Mouse (Mus musculus) stomach, embryonic 15.5 days (tissue): ENCODE measurements around the gene Ttc3. TPM values are rescaled to one million over a fixed set of nuclear protein-coding genes. Genes with fewer than 3 reads are reported as not detected.
A peak's percentile ranks its signal among the peaks of the same experiment; 100 is the strongest.

Experiments used
- ATAC-seq: fragments of 200-750 bp; cut with Nextera tagmentation; 2 replicates; pipeline ENCODE4 v1.8.0; 2017; ENCODE audit warnings: low read depth, moderate number of reproducible peaks, moderate TSS enrichment; ENCODE audit not compliant: insufficient read depth, low FRiP score
- H3K27ac ChIP-seq: fragments of 300-500 bp; sonication (generic); 2 replicates; pipeline ENCODE4 v1.5.1; 2015; ENCODE audit warnings: mild to moderate bottlenecking, inconsistent platforms
- H3K27me3 ChIP-seq: fragments of 300-500 bp; sonication (generic); replicated peaks from 2 replicates; pipeline ENCODE4 v1.6.1; 2015; ENCODE audit warnings: inconsistent platforms
- H3K36me3 ChIP-seq: fragments of 300-500 bp; sonication (generic); 2 replicates; pipeline ENCODE4 v1.6.1; 2015; ENCODE audit warnings: inconsistent platforms
- H3K4me1 ChIP-seq: fragments of 300-500 bp; sonication (generic); 2 replicates; pipeline ENCODE4 v1.6.1; 2015; ENCODE audit warnings: inconsistent platforms
- H3K4me2 ChIP-seq: fragments of 300-500 bp; sonication (generic); 2 replicates; pipeline ENCODE4 v1.6.1; 2015; ENCODE audit warnings: mild to moderate bottlenecking, inconsistent platforms
- H3K4me3 ChIP-seq: fragments of 300-500 bp; sonication (generic); replicated peaks from 2 replicates; pipeline ENCODE4 v1.5.1; 2015; ENCODE audit warnings: inconsistent platforms
- H3K9ac ChIP-seq: fragments of 300-500 bp; sonication (generic); 2 replicates; pipeline ENCODE4 v1.6.1; 2015; ENCODE audit warnings: inconsistent platforms
- H3K9me3 ChIP-seq: fragments of 300-500 bp; sonication (generic); 2 replicates; pipeline ENCODE4 v1.6.1; 2016; ENCODE audit warnings: inconsistent platforms
- WGBS: fragments of 180-500 bp; shearing (Covaris S2); methylation state at CpG from one replicate; pipeline ENCODE4 v1.1.7; 2015; 5-methylcytosine and 5-hydroxymethylcytosine counted together
- polyA plus RNA-seq: library from polyadenylated mRNA; unstranded; fragments of >200 nt; fragmentation: Nextera tagmentation; extraction: Ambion mirVana; gene quantifications from 2 replicates; pipeline ENCODE4 v1.2.1, GENCODE M21; 2015

The Ttc3 gene
- polyA plus RNA-seq, 1 experiment from 2014 or later = 183 TPM

- Histone ChIP-seq H3K36me3 (no peaks in the 10 kb centered on the region), H3K9ac (no peak overlapping the region), H3K27ac (no peak overlapping the region), H3K27me3 (no peaks in the 10 kb centered on the region), H3K4me2 (no peak overlapping the region), H3K9me3 (no peaks in the 10 kb centered on the region), H3K4me1 (0 out of 2 replicates have a peak, but pooled peaks cover 3% of the 10 kb centered on the region), H3K4me3 (no peak overlapping the region)
- WGBS = 86% methylated on average over 4 of the region's 4 CpGs
- ATAC-seq = no peak
Observed at GRCm38 (mm10) chr16:94363814-94364213, 6.6 kb upstream of the Ttc3 start.

DNA sequence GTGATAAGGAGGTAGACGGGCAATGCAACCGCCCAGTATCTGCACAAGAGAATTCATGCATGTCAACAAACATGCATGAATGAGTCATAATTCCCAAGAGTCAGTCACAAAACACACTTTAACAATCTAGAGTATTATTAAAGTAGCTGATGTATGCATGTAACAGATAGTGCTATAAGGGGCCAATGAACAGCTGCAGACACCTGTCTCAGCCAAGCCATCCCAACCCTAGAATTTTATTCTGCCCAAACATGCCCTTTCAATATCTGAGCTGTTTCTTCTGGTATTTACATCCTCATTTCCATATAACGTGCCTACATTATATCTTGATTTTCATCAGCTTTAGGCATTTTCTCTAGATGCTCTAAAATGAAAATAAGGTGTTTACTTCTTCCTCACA, 5.0 kb upstream of the Ttc3 start:
- Histone ChIP-seq H3K9me3 (no peaks in the 10 kb centered on the region), H3K4me3 (no peak overlapping the region), H3K9ac (no peak overlapping the region), H3K4me2 (no peak overlapping the region), H3K27ac (no peak overlapping the region), H3K27me3 (no peaks in the 10 kb centered on the region), H3K4me1 (0 out of 2 replicates have a peak, but pooled peaks cover 7% of the 10 kb centered on the region), H3K36me3 (no peaks in the 10 kb centered on the region)
- ATAC-seq = no peak
- WGBS = 76% methylated on average over 3 of the region's 3 CpGs

DNA sequence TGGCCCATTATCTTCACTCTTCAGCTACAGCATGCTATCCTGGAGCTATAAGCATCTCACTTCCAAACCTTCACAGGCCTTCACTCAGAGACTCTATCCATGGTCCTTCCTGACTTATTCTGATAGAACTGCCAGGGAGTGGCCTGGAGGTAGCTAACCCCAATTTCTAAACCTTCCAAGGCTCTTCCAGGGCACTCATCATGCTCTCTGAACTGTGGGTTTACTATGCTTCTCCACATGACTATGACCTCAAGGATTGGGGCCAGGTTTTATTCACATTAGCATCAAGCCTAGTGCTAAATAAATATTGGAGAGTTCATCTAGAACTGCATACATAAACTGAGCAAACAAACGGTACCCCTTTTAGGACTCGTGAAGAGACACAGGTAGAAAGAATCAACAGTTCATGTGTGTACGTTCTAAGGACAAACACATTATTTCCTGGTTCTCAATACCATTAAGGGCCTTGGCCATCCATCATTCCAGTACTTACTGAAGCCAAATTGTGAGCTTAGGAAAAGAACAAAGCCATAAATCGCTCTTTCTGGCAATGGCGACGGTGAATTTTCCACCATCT, 734 bp upstream of the Ttc3 start:
- peak overlapping the region; percentile 93 for H3K4me3 ChIP-seq
- no peaks in the 10 kb centered on the region for H3K36me3 ChIP-seq
- peak overlapping the region; percentile 94; the same call in 1 of the 2 replicates for H3K9ac ChIP-seq
- no peak for ATAC-seq
- peak overlapping the region; percentile 66 for H3K4me2 ChIP-seq
- H3K4me1 ChIP-seq = peaks cover 7% of the 10 kb centered on the region; the same call in 1 of the 2 replicates
- 5% methylated on average over 6 of the region's 6 CpGs for WGBS
- no peaks in the 10 kb centered on the region for H3K27me3 ChIP-seq
- peak overlapping the region; percentile 98 for H3K27ac ChIP-seq
- no peaks in the 10 kb centered on the region for H3K9me3 ChIP-seq

DNA sequence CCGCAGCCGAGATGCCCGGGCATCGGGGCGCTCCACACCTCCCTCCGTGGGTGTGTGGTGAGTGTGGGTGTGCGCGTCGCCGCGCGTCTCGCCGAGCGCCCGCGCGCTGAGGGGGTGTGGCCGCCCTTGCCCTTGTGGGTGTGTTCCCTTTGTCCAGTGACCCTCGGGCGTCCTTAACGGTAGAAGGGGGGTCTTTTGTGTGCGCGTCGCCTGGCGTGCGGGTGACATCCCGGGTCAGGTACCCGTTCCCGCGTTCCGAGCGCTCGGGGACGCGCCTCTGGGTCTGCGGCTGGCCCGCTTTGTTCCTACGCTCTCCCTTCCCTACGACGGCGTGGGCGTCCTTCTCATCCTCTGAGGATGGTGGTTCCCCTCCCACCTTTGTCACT, 490 bp downstream of the Ttc3 start:
- no peaks in the 10 kb centered on the region for H3K9me3 ChIP-seq
- no peaks in the 10 kb centered on the region for H3K36me3 ChIP-seq
- WGBS = under 1% methylated on average over 43 of the region's 43 CpGs
- H3K4me2 ChIP-seq = peak overlapping the region; percentile 66
- peak overlapping the region; percentile 93 for H3K4me3 ChIP-seq
- H3K4me1 ChIP-seq = peaks cover 7% of the 10 kb centered on the region; the same call in 1 of the 2 replicates
- peak; percentile 81 for ATAC-seq
- H3K27me3 ChIP-seq = no peaks in the 10 kb centered on the region
- peak overlapping the region; percentile 94 for H3K9ac ChIP-seq
- peak overlapping the region; percentile 98 for H3K27ac ChIP-seq

GRCm38 (mm10) chr16:94371301-94371931, 998 bp downstream of the Ttc3 start, which contains the start of gene Pigp:
TSS of gene Pigp (minus strand) at chr16:94371842.
- peak within 1 kb of the TSS; percentile 94 for H3K9ac ChIP-seq
- no peaks in the 10 kb centered on the region for H3K27me3 ChIP-seq
- 1% methylated on average over 21 of the region's 43 CpGs for WGBS
- peak within 1 kb of the TSS; percentile 66 for H3K4me2 ChIP-seq
- peak; percentile 74 for ATAC-seq
- H3K9me3 ChIP-seq = no peaks in the 10 kb centered on the region
- peaks cover 7% of the 10 kb centered on the region; the same call in 1 of the 2 replicates for H3K4me1 ChIP-seq
- H3K36me3 ChIP-seq = no peaks in the 10 kb centered on the region
- H3K27ac ChIP-seq = peak within 1 kb of the TSS; percentile 98
- peak within 1 kb of the TSS; percentile 93 for H3K4me3 ChIP-seq

DNA sequence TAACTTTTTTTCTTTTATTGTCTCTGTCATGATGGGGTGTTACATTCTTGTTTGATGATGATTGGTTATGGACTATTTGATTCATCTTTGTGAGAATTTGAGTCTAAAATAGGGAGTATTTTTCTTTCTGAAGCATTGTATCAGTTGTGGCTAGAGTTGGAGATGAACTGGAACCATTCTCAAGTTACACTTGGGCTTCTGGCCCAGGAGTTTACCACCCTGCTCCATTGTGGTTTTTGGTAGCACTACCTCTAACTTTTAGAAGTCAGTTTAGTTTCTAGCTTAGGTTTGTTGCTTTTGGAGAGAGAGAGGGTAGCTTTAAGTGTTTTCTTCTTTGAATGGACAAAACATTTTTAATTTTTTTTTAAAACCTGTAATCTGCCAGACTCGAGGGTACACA, 9.0 kb downstream of the Ttc3 start:
- no peak overlapping the region for H3K4me2 ChIP-seq
- no peak overlapping the region for H3K27ac ChIP-seq
- no peak for ATAC-seq
- no peak overlapping the region for H3K4me3 ChIP-seq
- no peaks in the 10 kb centered on the region for H3K9me3 ChIP-seq
- no peaks in the 10 kb centered on the region; the same call in 1 of the 2 replicates for H3K4me1 ChIP-seq
- no peak overlapping the region for H3K9ac ChIP-seq
- 60% methylated on average over 1 of the region's 1 CpGs for WGBS
- H3K27me3 ChIP-seq = no peaks in the 10 kb centered on the region
- H3K36me3 ChIP-seq = no peaks in the 10 kb centered on the region

DNA sequence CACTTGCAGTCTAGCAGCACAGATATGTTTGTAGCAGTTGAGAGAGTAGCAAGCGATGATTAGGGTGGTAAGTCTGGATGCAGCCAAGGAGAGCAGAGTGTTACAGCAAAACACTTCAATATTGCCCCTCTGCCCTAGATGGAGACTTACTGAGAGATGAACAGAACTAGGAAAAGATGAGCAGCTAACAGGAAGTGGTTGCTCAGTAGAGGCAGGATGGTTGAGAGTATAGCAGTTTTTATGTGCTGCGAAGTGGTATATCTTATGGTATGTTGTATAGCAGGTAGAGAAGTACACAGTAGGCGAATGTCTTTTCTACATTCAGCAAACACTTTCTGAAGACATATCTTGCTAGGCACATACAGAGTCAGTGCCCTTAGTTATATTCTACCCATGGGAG, 12.9 kb downstream of the Ttc3 start:
- WGBS = 87% methylated on average over 3 of the region's 3 CpGs
- Histone ChIP-seq H3K27ac (no peak overlapping the region), H3K9ac (no peak overlapping the region), H3K36me3 (0 out of 2 replicates have a peak, but pooled peaks cover 2% of the 10 kb centered on the region), H3K27me3 (no peaks in the 10 kb centered on the region), H3K9me3 (no peaks in the 10 kb centered on the region), H3K4me2 (no peak overlapping the region), H3K4me1 (no peaks in the 10 kb centered on the region), H3K4me3 (no peak overlapping the region)
- ATAC-seq = no peak

- WGBS = 91% methylated on average over 7 of the region's 7 CpGs
- Histone ChIP-seq H3K9me3 (no peaks in the 10 kb centered on the region), H3K9ac (no peak overlapping the region), H3K27me3 (no peaks in the 10 kb centered on the region), H3K4me3 (no peak overlapping the region), H3K36me3 (0 out of 2 replicates have a peak, but pooled peaks cover 2% of the 10 kb centered on the region), H3K4me2 (no peak overlapping the region), H3K27ac (no peak overlapping the region), H3K4me1 (no peaks in the 10 kb centered on the region)
- no peak for ATAC-seq
Observed at GRCm38 (mm10) chr16:94387690-94388089, 17.3 kb downstream of the Ttc3 start.

GRCm38 (mm10) chr16:94392299-94392698, 21.9 kb downstream of the Ttc3 start:
- Histone ChIP-seq H3K4me1 (no peaks in the 10 kb centered on the region), H3K9ac (no peak overlapping the region), H3K27me3 (no peaks in the 10 kb centered on the region), H3K36me3 (no peaks in the 10 kb centered on the region), H3K27ac (no peak overlapping the region), H3K9me3 (no peaks in the 10 kb centered on the region), H3K4me2 (no peak overlapping the region), H3K4me3 (no peak overlapping the region)
- 74% methylated on average over 4 of the region's 4 CpGs for WGBS
- ATAC-seq = no peak

GRCm38 (mm10) chr16:94395051-94395450, 24.6 kb downstream of the Ttc3 start:
- H3K4me3 ChIP-seq = no peak overlapping the region
- ATAC-seq = no peak
- no peaks in the 10 kb centered on the region for H3K4me1 ChIP-seq
- no peaks in the 10 kb centered on the region for H3K36me3 ChIP-seq
- no peak overlapping the region for H3K27ac ChIP-seq
- H3K4me2 ChIP-seq = no peak overlapping the region
- WGBS = 76% methylated on average over 3 of the region's 3 CpGs
- no peaks in the 10 kb centered on the region for H3K9me3 ChIP-seq
- no peak overlapping the region for H3K9ac ChIP-seq
- no peaks in the 10 kb centered on the region for H3K27me3 ChIP-seq

- 72% methylated on average over 7 of the region's 7 CpGs for WGBS
- H3K4me3 ChIP-seq = no peak overlapping the region
- no peaks in the 10 kb centered on the region for H3K27me3 ChIP-seq
- H3K27ac ChIP-seq = no peak overlapping the region
- H3K9me3 ChIP-seq = no peaks in the 10 kb centered on the region
- H3K4me2 ChIP-seq = no peak overlapping the region
- no peak overlapping the region for H3K9ac ChIP-seq
- H3K36me3 ChIP-seq = no peaks in the 10 kb centered on the region
- no peak for ATAC-seq
- H3K4me1 ChIP-seq = no peaks in the 10 kb centered on the region
Observed at GRCm38 (mm10) chr16:94396641-94397040, 26.2 kb downstream of the Ttc3 start.

DNA sequence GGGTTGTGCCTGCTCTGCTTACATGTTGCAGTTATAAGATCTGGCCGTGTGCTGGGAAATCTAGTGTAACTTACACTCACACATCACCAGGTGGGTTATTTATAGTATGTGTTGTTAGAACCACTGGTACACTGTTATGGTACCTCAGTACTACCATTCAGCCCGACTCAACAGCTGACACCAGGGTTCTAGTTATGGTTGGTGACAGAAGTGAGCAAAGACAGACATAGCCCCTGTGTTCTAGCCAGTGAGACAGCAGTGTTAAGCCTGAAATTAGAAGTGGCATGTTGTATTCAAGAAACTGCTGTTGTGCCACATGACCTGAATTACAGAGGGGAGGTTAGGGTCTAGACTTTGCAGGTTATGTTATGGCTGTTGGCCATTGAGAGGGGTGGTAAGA, 28.7 kb downstream of the Ttc3 start:
- no peaks in the 10 kb centered on the region for H3K27me3 ChIP-seq
- H3K4me2 ChIP-seq = no peak overlapping the region
- H3K9ac ChIP-seq = no peak overlapping the region
- no peaks in the 10 kb centered on the region for H3K36me3 ChIP-seq
- no peak for ATAC-seq
- WGBS = 88% methylated on average over 2 of the region's 2 CpGs
- no peaks in the 10 kb centered on the region for H3K4me1 ChIP-seq
- no peaks in the 10 kb centered on the region for H3K9me3 ChIP-seq
- no peak overlapping the region for H3K27ac ChIP-seq
- no peak overlapping the region for H3K4me3 ChIP-seq
